Mouse (Mus musculus) liver, adult 2 months (tissue): ENCODE measurements around the gene Gsk3a. TPM values are rescaled to one million over a fixed set of nuclear protein-coding genes. Genes with fewer than 3 reads are reported as not detected.
"Not testable (repeated sequence)": the region's sequence is repeated elsewhere in the genome, so short reads cannot be mapped to it uniquely, and the experiment has no call there.

Source experiments
- DNase-seq: peaks from one replicate; pipeline ENCODE4 v3.0.0-alpha.2; 2011; ENCODE audit warnings: low read depth, low spot score; ENCODE audit errors: extremely low read depth
- H3K27ac ChIP-seq: fragments of 200-500 bp; replicated peaks from 2 replicates; pipeline ENCODE4 v1.5.1; 2012; ENCODE audit warnings: low read depth, mild to moderate bottlenecking, control low read depth, inconsistent platforms, low read length; ENCODE audit not compliant: insufficient read depth
- H3K27me3 ChIP-seq: fragments of 200-500 bp; 2 replicates; pipeline ENCODE4 v1.6.1; 2012; ENCODE audit warnings: mild to moderate bottlenecking, moderate library complexity, low read length, inconsistent platforms; ENCODE audit not compliant: control insufficient read depth, insufficient read depth
- H3K36me3 ChIP-seq: fragments of 200-500 bp; 2 replicates; pipeline ENCODE4 v1.6.1; 2012; ENCODE audit warnings: low read length, inconsistent platforms; ENCODE audit not compliant: control insufficient read depth, insufficient read depth
- H3K4me1 ChIP-seq: fragments of 200-500 bp; 2 replicates; pipeline ENCODE4 v1.6.1; 2011; ENCODE audit warnings: low read length; ENCODE audit not compliant: control insufficient read depth, insufficient read depth
- H3K4me3 ChIP-seq: fragments of 200-500 bp; 2 replicates; pipeline ENCODE4 v1.5.1; 2011; ENCODE audit warnings: low read depth, mild to moderate bottlenecking, control low read depth, low read length, moderate library complexity; ENCODE audit not compliant: insufficient read depth
- H3K79me2 ChIP-seq: fragments of 200-500 bp; 2 replicates; pipeline ENCODE4 v1.6.1; 2012; ENCODE audit warnings: inconsistent platforms, mild to moderate bottlenecking, low read length, moderate library complexity; ENCODE audit not compliant: control insufficient read depth, insufficient read depth
- H3K9ac ChIP-seq: fragments of 200-500 bp; 2 replicates; pipeline ENCODE4 v1.6.1; 2012; ENCODE audit warnings: low read depth, mild to moderate bottlenecking, control low read depth, inconsistent platforms, low read length
- CTCF ChIP-seq: fragments of 200-500 bp; IDR thresholded peaks from 2 replicates; pipeline ENCODE4 v1.5.1; 2011; ENCODE audit warnings: low read depth, low read length, control low read depth
- POLR2A ChIP-seq: fragments of 200-500 bp; IDR thresholded peaks from 2 replicates; pipeline ENCODE4 v1.6.1; 2011; ENCODE audit warnings: low read length, control low read depth; ENCODE audit not compliant: insufficient read depth; ENCODE audit errors: extremely low read depth
- WGBS: fragments of 180-500 bp; shearing (Covaris S2); methylation state at CpG from one replicate; pipeline ENCODE4 v1.1.7; 2018; 5-methylcytosine and 5-hydroxymethylcytosine counted together
- polyA plus RNA-seq: library from polyadenylated mRNA; depleted of rRNA; stranded (reverse); fragments of >200 nt; gene quantifications from 2 replicates; pipeline ENCODE4 v1.2.3, GENCODE M21; 2012
- total RNA-seq: library from RNA; depleted of rRNA; stranded (reverse); fragments of >200 nt; gene quantifications from 2 replicates; pipeline ENCODE4 v1.2.3, GENCODE M21; 2014

The Gsk3a gene
- total and polyA plus RNA-seq, 2 experiments, result 9.1 to 74.5 TPM

- peak; percentile 98 for DNase-seq
- Histone ChIP-seq H3K4me1 (peaks cover 11% of the 10 kb centered on the region), H3K27me3 (no peaks in the 10 kb centered on the region), H3K79me2 (peaks cover 27% of the 10 kb centered on the region), H3K4me3 (peak within 1 kb of the TSS; percentile 73), H3K9ac (peak within 1 kb of the TSS; percentile 84), H3K27ac (peak within 1 kb of the TSS; percentile 96), H3K36me3 (no peaks in the 10 kb centered on the region)
- 1% methylated on average over 29 of the region's 29 CpGs for WGBS
- no peak for TF ChIP-seq CTCF
- peak; percentile 47; the same call in 1 of the 2 replicates for TF ChIP-seq POLR2A
Observed at GRCm38 (mm10) chr7:25267301-25267750, 29.7 kb upstream of the Gsk3a start, which contains the start of gene Cic. Cic (plus strand) TSS chr7:25267704.

GRCm38 (mm10) chr7:25266180-25266962 is 28.7 kb upstream of the Gsk3a start:
- H3K27me3 ChIP-seq, result no peaks in the 10 kb centered on the region
- no peaks in the 10 kb centered on the region for H3K36me3 ChIP-seq
- DNase-seq, result no peak
- 81% methylated on average over 8 of the region's 8 CpGs for WGBS
- H3K9ac ChIP-seq, result no peak overlapping the region
- H3K79me2 ChIP-seq, result peaks cover 19% of the 10 kb centered on the region
- no peak overlapping the region for H3K27ac ChIP-seq
- H3K4me3 ChIP-seq, result no peak overlapping the region
- H3K4me1 ChIP-seq, result peaks cover 11% of the 10 kb centered on the region
- TF ChIP-seq POLR2A (no peak), CTCF (no peak)

DNA sequence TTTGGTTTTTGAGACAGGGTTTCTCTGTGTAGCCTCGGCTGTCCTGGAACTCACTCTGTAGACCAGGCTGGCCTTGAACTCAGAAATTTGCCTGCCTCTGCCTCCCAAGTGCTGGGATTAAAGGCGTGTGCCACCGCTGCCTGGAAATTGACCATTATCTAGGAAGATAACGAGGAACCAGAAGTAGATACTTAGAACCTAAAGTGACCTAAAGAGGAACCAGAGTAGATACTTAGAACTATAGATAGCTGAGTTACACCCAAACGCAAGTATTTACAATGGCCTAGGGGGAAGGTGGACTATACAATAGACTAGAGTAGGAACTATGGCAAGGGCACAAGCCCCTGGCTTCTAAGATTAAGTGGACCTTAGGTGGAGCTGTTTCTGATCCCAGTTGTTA is 28.1 kb upstream of the Gsk3a start:
- WGBS, result 83% methylated on average over 5 of the region's 5 CpGs
- not testable (repeated sequence) for DNase-seq, H3K36me3 ChIP-seq, H3K4me3 ChIP-seq, H3K27ac ChIP-seq, H3K27me3 ChIP-seq, H3K9ac ChIP-seq
- Histone ChIP-seq H3K4me1 (peaks cover 11% of the 10 kb centered on the region), H3K79me2 (peaks cover 13% of the 10 kb centered on the region)

DNA sequence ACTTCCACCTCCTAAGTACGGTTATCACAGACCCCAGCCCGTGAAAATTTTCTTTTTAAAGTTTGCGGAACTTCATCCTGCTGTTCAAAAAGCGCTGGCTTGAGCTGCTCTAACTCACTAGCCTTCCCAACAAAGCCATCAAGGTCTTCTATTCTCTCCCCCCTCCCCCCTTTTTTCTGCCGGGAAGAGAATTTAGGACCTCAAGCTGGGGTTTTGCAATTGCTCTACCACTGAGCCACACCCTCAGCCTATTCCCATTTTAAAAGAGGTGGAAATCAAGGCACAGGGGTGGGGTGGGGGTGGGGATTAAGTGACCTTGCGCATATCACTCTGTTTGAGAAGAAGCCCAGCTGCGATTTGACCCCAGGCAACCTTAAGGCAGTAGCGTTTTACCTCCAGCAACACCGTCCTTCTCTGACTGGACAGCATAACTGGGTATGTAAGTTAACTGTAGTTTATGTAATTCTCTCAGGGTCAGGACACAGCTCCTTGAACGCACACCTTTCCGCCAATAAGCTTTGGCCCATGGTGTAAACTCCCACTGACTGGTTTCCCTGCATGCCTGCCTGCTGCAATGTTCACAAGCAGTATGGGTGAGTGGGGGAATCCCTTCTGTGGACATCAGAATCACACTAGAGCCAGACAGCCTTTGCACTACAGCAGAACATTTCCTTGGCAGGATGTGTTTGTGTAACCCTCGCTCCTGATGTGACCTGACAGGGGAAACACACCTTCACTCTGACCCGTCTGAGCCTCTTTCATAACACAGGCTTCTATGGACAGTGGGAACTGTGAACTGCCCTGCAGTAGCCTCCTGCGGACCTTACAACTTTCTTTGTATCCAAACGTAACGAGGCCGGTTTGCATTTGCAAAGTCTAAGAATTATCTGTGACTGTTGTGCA is 26.6 kb upstream of the Gsk3a start:
- Histone ChIP-seq H3K4me1 (peaks cover 6% of the 10 kb centered on the region), H3K36me3 (no peaks in the 10 kb centered on the region), H3K4me3 (no peak overlapping the region), H3K79me2 (peaks cover 7% of the 10 kb centered on the region; the same call in 1 of the 2 replicates), H3K27me3 (no peaks in the 10 kb centered on the region), H3K27ac (peak overlapping the region; percentile 28), H3K9ac (peak overlapping the region; percentile 1; the same call in 1 of the 2 replicates)
- peak; percentile 93 for DNase-seq
- TF ChIP-seq POLR2A (no peak), CTCF (no peak)
- 31% methylated on average over 17 of the region's 17 CpGs for WGBS

- Histone ChIP-seq H3K36me3 (no peaks in the 10 kb centered on the region), H3K27ac (no peak overlapping the region), H3K27me3 (no peaks in the 10 kb centered on the region), H3K4me3 (no peak overlapping the region), H3K79me2 (no peaks in the 10 kb centered on the region), H3K4me1 (peaks cover 3% of the 10 kb centered on the region), H3K9ac (no peak overlapping the region)
- TF ChIP-seq POLR2A, result no peak
- TF ChIP-seq CTCF, result no peak
- 86% methylated on average over 1 of the region's 1 CpGs for WGBS
- DNase-seq, result no peak
Observed at GRCm38 (mm10) chr7:25261896-25262295, 24.2 kb upstream of the Gsk3a start.
